Mouse (Mus musculus) B cell, adult 67 days (primary cell): ENCODE measurements around the gene Vmn1r122. TPM values are rescaled to one million over a fixed set of nuclear protein-coding genes. Genes with fewer than 3 reads are reported as not detected.

Source experiments
- total RNA-seq, 2 experiments: library from RNA; stranded (reverse); gene quantifications; 4 replicates each; pipeline ENCODE4 v1.2.4; 2023

The Vmn1r122 gene
- not detected for total RNA-seq

GRCm38 (mm10) chr7:21134028-21134427 is at the start of gene Vmn1r122:
Gene Vmn1r122 (minus strand): TSS chr7:21134128.

GRCm38 (mm10) chr7:21161885-21162284 is 28.0 kb upstream of the Vmn1r122 start, which contains the start of gene Vmn1r123:
Gene Vmn1r123 (plus strand): TSS chr7:21162185.

GRCm38 (mm10) chr7:21098413-21098812 is 35.5 kb downstream of the Vmn1r122 start, which contains the start of gene Vmn1r121:
Gene Vmn1r121 (minus strand): TSS chr7:21098513.

Other genes with a start within 250 kb of the Vmn1r122 start
- not detected for gene Vmn1r118, start 221.8 kb downstream of the Vmn1r122 start, total RNA-seq
- not detected for gene Vmn1r119, start 121.7 kb downstream of the Vmn1r122 start, total RNA-seq
- gene Vmn1r120, start 80.3 kb downstream of the Vmn1r122 start, total RNA-seq: not detected
- gene Vmn1r121, start 35.6 kb downstream of the Vmn1r122 start, total RNA-seq: not detected
- not detected for gene Vmn1r123, start 28.1 kb upstream of the Vmn1r122 start, total RNA-seq
- gene Gm5157, start 56.3 kb upstream of the Vmn1r122 start, total RNA-seq: not detected
- gene Vmn1r124, start 126.5 kb upstream of the Vmn1r122 start, total RNA-seq: not detected
- not detected for gene Vmn1r125, start 138.1 kb upstream of the Vmn1r122 start, total RNA-seq
- gene Vmn1r126, start 167.3 kb upstream of the Vmn1r122 start, total RNA-seq: not detected
- gene Vmn1r127, start 185.7 kb upstream of the Vmn1r122 start, total RNA-seq: not detected
- gene Vmn1r128, start 215.2 kb upstream of the Vmn1r122 start, total RNA-seq: not detected
- not detected for gene Vmn1r129, start 227.2 kb upstream of the Vmn1r122 start, total RNA-seq